Mouse (Mus musculus) lung, postnatal 14 days (tissue): Measurements from ENCODE around the gene Trpm6.

Experiments
- DNase-seq: peaks from one replicate; pipeline ENCODE4 v3.0.0; 2021

Gene Trpm6

DNA sequence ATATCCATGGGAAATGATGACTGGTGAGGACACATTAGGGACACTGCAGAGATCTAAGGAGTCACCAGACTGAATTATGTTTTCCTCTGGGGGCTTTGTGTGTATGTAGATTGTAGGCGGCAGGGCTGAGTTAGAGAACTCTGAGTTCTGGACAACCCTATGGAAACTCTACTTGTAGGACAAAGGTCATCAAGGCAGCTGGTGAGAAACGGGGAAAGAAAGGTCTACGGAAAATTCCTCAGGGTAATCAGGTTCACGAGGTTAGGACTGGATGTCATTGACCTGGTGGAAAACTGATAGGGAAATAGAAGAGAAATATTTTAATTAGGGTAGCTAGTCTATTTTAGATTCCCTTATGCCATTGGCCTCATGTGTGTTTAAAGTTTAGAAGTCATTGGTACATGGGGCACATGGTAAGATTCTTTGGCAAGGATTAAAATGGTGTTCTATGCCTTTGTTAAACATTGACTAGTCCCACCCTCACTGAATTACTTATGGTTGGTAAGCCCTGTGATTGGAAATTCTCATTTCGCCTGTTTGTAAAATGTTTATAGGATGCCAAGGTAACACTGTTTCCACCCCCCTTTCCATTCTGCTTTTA is 23.2 kb downstream of the Trpm6 start:
- no peak for DNase-seq

GRCm38 (mm10) chr19:18774085-18774484 is 24.3 kb downstream of the Trpm6 start:
- peak; percentile 22 for DNase-seq

- no peak for DNase-seq
Observed at GRCm38 (mm10) chr19:18799646-18800045, 49.9 kb downstream of the Trpm6 start.

GRCm38 (mm10) chr19:18811264-18811663 is 61.5 kb downstream of the Trpm6 start:
- no peak for DNase-seq

GRCm38 (mm10) chr19:18815170-18815569 is 65.4 kb downstream of the Trpm6 start:
- DNase-seq = no peak

DNA sequence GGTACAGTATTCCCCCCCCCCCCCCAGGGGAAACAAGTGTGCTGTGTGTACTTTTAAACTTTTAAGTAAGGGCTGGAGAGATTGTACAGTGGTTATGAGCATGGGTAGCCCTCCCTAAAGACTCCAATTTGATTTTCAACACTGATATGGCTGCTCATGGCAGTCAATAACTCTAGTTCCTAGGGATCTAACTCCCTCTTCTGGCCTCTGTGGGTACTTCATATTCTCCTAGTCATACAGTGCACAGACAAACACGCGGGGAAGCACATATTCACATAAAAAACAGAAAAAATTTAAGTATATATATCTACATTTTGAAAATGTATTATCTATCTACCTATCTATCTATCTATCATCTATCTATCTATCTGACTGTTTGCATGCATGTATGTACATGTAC is 67.6 kb downstream of the Trpm6 start:
- DNase-seq = peak; percentile 6

DNA sequence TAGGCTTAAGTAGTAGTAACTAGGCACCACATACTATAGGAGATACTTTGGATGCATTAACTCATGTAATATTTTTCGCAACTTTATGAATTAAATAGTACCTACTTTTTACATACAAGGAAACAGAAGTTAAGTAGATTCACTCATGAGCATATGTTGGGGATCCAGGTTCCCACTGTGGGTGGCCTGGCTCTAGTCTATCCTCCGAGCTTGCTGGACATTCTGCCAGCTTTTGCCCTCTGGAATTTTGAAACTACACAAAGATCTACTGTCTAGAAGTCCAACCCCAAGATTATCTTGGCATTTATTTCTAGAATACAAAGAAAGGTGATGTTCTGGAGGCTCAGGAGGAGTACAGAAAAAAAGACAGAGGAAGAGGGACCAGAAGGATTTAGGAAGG is 78.8 kb downstream of the Trpm6 start:
- DNase-seq = no peak

DNA sequence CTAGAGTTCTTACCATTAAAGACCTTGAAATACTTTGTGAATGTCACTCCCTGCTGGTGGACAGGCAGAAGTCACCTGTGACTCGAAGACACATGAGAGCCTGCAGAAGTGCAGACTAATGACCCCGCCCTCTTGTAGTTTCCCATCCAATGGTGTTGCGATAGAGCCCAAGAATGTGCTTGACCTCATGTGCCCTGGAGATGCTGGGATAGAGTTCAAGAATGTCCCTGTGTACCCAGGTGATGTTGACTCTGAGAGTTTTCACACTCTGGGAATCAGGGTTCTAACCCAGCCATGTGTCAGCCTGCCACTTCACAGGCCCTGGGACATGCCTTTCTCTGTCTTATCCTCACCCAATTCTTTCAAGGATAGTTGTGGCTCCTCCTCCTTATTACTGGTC is 81.4 kb downstream of the Trpm6 start:
- peak; percentile 12 for DNase-seq

DNA sequence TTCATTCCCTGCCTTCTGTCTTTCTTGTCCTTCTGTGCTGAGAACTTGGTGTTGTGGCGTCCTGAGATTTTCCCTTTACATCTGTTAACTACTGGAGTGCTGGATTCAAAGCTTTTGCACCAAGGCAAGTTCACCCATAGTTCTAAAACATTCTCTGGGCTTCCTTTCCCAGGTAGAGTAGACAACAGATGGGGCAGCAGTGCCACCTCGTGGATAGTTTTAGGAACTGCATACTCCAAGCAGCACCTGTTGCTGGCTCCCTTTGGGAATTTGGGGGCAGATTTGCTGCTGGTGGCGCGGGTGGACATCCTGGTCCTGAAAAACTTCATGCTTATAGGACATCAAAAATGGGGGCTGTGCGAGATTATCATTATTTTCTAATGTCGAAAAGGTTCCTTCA is 85.2 kb downstream of the Trpm6 start:
- peak; percentile 72 for DNase-seq

DNA sequence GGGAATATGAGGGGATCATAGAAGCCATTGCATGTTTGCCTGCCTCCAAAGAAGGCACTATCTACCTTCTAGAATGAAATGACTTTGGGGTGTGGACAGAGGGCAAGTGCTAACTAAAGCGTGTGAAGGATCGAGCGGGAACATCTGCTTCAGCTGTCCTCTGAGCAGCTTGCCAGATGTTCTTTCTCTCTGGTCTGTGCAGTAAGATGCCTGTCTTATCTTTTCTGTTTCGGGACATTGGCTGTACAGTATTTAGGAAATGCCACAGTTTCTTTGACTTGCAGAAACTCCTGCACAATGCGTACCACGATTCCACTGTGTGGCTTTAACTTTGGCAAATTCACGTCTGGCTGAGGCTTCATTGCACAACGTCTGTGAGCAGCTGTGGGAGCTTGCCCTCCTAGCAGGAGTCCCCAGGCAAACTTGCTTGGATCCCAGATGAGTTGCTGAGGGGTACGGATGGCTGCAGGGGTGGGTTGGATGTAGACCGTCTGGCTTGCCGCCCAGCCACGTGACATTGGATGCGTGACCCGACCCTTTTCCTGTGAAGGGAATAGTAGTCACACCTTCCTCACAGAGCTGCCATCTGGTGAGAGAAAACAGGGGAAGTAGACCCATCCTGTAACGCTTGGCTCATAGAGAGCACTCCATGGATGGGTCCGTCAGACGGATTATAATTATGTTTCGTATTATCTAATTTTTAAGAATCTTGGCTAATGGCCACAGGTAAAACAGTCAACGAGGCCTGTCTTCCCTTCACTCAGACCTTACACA is 92.2 kb downstream of the Trpm6 start:
- no peak for DNase-seq

GRCm38 (mm10) chr19:18842626-18843025 is 92.8 kb downstream of the Trpm6 start:
- no peak for DNase-seq

GRCm38 (mm10) chr19:18846336-18846735 is 96.6 kb downstream of the Trpm6 start:
- DNase-seq = no peak

DNA sequence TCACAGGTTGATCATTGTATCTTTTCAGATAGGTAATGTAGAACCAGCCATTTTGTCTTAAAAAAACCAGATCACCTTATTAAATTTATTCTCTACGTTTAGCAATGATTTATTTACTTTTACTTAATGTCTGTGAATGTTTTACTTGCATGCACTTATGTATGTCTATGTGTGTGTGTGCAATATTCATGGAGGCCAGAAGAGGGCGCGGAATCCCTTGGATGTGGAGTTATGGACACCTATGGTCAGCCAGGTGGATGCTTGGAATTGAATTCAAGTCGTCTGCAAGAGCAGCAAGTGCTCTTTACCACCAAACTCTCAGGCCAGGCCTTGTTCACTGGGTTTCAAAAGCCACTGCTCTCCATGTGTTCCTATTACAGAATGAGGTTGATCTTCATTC is 118.5 kb downstream of the Trpm6 start:
- DNase-seq = no peak

DNA sequence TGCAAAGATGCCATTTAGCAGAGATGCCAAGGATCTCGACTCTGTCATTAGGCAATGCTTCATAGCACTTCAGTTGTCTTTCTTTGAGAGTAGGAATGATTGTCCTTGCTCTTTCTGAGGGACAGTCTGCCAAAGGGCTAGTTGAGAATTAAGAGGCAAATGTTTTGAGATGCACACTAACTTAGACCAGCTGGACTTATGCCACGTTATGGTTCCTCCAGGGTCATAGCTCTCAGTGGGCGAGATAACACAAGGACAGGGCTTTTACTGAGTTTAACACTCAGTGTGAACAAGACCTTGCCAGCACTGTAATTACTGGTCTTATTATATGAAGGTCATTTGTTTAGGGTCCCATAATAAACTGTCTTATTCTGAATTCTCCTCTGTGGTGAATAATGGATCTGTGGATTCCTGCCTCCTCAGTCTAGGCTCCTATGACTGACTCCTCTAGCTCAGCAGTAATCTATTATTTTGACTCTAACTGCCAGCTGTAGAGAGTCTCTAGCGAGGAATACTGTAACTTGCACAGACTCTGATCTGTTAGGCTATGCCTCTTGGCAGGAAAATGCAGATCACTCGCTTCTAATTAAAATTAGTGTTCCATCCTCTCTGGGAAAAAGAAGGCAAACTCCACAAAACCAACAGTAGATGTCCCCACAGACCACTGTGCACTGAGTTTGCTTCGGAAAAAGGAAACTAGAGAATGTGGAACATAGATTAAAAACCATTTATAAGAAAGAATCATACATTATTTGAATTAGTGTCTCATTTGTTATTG is 123.2 kb downstream of the Trpm6 start:
- DNase-seq = no peak

DNA sequence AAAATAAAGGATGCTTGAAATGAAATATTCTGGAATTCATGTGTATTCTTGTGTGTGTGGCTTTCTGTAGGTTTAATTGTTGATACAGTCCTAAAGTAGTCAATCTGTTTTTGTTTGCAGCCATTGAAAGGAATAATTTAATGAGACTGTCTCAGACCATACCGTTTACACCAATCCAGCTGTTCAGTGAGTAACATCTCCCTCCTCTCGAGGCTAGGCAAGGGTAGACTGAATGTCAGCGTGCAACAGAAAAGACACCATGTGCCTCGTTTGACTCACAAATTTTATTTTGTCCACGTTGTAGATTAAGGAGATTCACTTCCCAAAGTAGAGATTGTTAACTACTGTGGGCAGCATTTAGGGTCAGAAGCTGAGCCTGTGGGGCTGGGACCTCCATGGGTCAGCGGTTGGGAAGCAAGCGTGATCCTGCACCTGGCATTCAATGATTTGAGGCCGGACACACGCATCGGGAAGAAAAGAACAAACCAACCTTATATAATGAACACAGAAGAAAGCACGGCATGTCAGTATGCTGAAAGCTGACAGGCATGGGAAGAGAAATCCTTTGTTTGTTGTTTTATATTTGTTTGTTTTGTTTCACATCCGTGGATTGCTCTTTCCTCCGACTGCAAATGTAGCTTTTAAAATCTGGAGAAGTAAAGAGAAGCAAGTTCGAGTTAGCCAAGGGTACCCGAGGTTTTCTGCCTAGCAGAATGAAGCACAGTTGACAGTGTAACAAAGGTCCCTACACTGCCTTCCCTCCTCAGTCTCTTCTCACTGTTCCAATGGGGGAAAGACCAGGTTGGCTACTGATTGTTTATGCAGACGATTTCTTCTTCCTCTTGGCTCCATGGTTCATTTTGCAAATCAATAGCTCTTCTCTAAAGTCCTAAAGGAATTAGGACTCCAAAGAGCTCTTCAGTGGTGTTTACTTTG is 124.2 kb downstream of the Trpm6 start:
- DNase-seq = no peak

DNA sequence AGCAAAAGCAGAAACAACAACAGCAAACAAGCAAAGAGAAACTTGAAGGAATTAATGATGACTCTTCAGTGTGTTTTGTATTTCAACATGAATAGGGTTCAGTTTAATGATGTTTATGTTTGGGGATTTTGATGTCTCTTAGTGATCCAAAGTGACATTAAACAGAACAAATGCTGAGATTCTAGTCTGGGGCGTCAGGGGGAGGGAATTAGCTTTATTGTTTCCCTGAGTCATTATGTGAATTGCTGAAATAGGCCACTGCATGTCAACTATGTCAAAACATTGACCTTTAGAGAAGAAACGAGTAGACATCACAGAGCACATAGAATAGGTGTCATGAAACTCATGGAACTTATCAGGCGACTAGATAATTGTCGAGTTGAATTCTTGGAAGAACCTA is 129.5 kb downstream of the Trpm6 start:
- no peak for DNase-seq

- no peak for DNase-seq
Observed at GRCm38 (mm10) chr19:18881162-18881561, 131.4 kb downstream of the Trpm6 start.

DNA sequence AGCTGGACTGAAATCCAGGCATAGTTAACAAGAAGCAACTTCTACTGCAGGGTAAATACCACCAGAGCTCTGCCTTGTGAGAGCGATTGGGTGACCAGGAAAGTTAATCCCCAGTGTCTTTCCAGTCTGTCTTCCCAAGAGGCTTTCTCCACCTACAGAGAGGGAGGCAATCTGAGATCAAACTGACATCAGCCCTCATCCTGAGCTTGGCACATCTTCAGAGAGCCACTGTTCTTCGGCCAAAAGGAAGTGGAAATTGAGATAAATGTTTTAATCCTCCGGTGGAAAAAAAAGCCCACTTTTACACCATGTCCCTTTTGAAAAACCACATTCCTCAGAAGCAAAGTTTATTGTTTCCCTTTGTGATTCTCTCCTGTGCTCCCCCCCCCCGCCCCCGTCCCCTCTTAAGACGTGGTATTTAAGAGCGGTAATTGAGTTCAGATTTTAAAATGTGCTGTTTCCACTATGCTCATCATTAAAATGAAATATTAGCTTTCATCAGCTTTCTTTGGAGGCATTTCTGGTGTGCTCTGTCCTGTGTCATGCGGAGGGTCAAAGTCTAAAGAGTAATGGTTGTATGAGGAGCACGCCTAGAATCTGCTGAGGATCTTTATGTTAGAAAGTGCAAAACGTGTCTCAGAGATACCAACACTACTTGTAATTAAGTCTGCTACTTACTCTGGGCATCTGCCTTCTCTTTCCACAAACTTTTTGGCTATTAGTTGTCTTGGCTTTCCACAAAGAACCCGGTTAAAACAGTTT is 138.0 kb downstream of the Trpm6 start:
- no peak for DNase-seq

GRCm38 (mm10) chr19:18888491-18889116 is 138.8 kb downstream of the Trpm6 start:
- no peak for DNase-seq

GRCm38 (mm10) chr19:18889117-18889627 is 139.4 kb downstream of the Trpm6 start:
- DNase-seq = no peak

DNA sequence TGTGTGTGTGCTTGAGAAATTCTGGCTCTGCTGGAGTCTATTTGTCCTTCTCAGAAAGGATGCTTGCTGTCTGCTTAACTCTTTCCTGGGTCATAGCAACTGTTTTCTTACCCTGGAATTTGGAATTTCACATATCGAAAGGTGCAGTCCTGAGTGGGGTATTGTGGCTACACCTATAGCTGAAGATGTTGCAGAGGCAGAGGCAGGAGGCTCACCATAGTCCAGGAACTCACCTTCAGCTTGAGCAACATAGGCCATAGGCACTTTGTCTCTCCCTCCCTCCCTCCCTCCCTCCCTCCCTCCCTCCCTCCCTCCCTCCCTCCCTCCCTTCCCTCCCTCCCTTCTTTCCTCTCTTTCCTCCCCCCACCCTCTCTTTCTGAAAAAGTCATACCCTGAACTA is 139.8 kb downstream of the Trpm6 start:
- DNase-seq = no peak
